Mouse (Mus musculus): Measurements from ENCODE around the gene Cbfa2t2.

Cbfa2t2 gene

GRCm38 (mm10) chr2:154538710-154539109 is 102.4 kb downstream of the Cbfa2t2 start:
- DNase-seq (ENCODE audit: low spot score in 2 of 2), result no peak

GRCm38 (mm10) chr2:154539720-154540119 is 103.4 kb downstream of the Cbfa2t2 start:
- no peak for DNase-seq (ENCODE audit: low spot score in 2 of 2)

- DNase-seq (ENCODE audit: low spot score in 2 of 2), result no peak
These were observed 105.3 kb downstream of the Cbfa2t2 start for GRCm38 (mm10) chr2:154541630-154542029.

GRCm38 (mm10) chr2:154543567-154544347 is 107.5 kb downstream of the Cbfa2t2 start:
- DNase-seq (ENCODE audit: low spot score in 2 of 2), result peak in 1 of 2 experiments; percentile 74

- DNase-seq (ENCODE audit: low spot score in 2 of 2), result no peak
These were observed 110.4 kb downstream of the Cbfa2t2 start, which contains the start of gene 1700003F12Rik for GRCm38 (mm10) chr2:154546711-154547110. TSS of gene 1700003F12Rik (plus strand) at chr2:154547085.

- no peak for DNase-seq (ENCODE audit: low spot score in 2 of 2)
These were observed 112.4 kb downstream of the Cbfa2t2 start for GRCm38 (mm10) chr2:154548688-154549087.

GRCm38 (mm10) chr2:154549127-154549885 is 113.0 kb downstream of the Cbfa2t2 start:
- peak; percentile 51 to 61 for DNase-seq (ENCODE audit: low spot score in 2 of 2)

- no peak for DNase-seq (ENCODE audit: low spot score in 2 of 2)
These were observed 113.6 kb downstream of the Cbfa2t2 start for GRCm38 (mm10) chr2:154549886-154550189.

- no peak for DNase-seq (ENCODE audit: low spot score in 2 of 2)
These were observed 114.7 kb downstream of the Cbfa2t2 start for GRCm38 (mm10) chr2:154550937-154551336.

GRCm38 (mm10) chr2:154551476-154551875 is 115.2 kb downstream of the Cbfa2t2 start, which contains the start of gene Actl10:
TSS of gene Actl10 (plus strand) at chr2:154551776.
- no peak for DNase-seq (ENCODE audit: low spot score in 2 of 2)

GRCm38 (mm10) chr2:154551927-154552326 is 115.6 kb downstream of the Cbfa2t2 start:
- no peak for DNase-seq (ENCODE audit: low spot score in 2 of 2)

GRCm38 (mm10) chr2:154552424-154552907 is 116.2 kb downstream of the Cbfa2t2 start:
- peak; percentile 59 to 70 for DNase-seq (ENCODE audit: low spot score in 2 of 2)

- peak in 1 of 2 experiments; percentile 59 for DNase-seq (ENCODE audit: low spot score in 2 of 2)
These were observed 119.0 kb downstream of the Cbfa2t2 start for GRCm38 (mm10) chr2:154555235-154555634.

- no peak for DNase-seq (ENCODE audit: low spot score in 2 of 2)
These were observed 121.0 kb downstream of the Cbfa2t2 start for GRCm38 (mm10) chr2:154557184-154557832.

GRCm38 (mm10) chr2:154558264-154559039 is 122.2 kb downstream of the Cbfa2t2 start, which contains the start of gene Necab3:
TSS of gene Necab3 (minus strand) at chr2:154558890.
- no peak for DNase-seq (ENCODE audit: low spot score in 2 of 2)

- no peak for DNase-seq (ENCODE audit: low spot score in 2 of 2)
These were observed 127.4 kb downstream of the Cbfa2t2 start for GRCm38 (mm10) chr2:154563612-154564170.

- no peak for DNase-seq (ENCODE audit: low spot score in 2 of 2)
These were observed 129.3 kb downstream of the Cbfa2t2 start for GRCm38 (mm10) chr2:154565562-154565961.

- DNase-seq (ENCODE audit: low spot score in 2 of 2), result no peak
These were observed 130.4 kb downstream of the Cbfa2t2 start for GRCm38 (mm10) chr2:154566641-154567040.

GRCm38 (mm10) chr2:154567766-154568165 is 131.5 kb downstream of the Cbfa2t2 start:
- no peak for DNase-seq (ENCODE audit: low spot score in 2 of 2)

- no peak for DNase-seq (ENCODE audit: low spot score in 2 of 2)
These were observed 132.2 kb downstream of the Cbfa2t2 start for GRCm38 (mm10) chr2:154568329-154569070.

Data from frontal cortex, postnatal 14 days (tissue).